Mouse (Mus musculus) right cerebral cortex, adult 18-20 months (tissue): ENCODE measurements at regions not wholly inside any gene's neighbourhood (a gene's known extent, or its start where the extent isn't known, plus 50 kb on each side); places are given as distances from the start of the nearest gene placed in this dataset.
A peak's percentile ranks its signal among the peaks of the same experiment; 100 is the strongest.
"Not testable (repeated sequence)": the region's sequence is repeated elsewhere in the genome, so short reads cannot be mapped to it uniquely, and the experiment has no call there.

Experiments used
- DNase-seq: peaks from one replicate; pipeline ENCODE4 v3.0.0; 2022; ENCODE audit warnings: mixed read lengths

GRCm38 (mm10) chr9:43524947-43525565, 214.4 kb downstream of the Trim29 start:
- no peak for DNase-seq

GRCm38 (mm10) chr9:43532187-43532586, 211.6 kb upstream of the Nectin1 start:
- DNase-seq = no peak

- DNase-seq = peak; percentile 68
These were observed 207.8 kb upstream of the Nectin1 start for GRCm38 (mm10) chr9:43535967-43536366.

GRCm38 (mm10) chr9:43537121-43537520, 206.7 kb upstream of the Nectin1 start:
- peak; percentile 84 for DNase-seq

GRCm38 (mm10) chr9:43540131-43540530, 203.7 kb upstream of the Nectin1 start:
- DNase-seq = no peak

- DNase-seq = no peak
These were observed 202.6 kb upstream of the Nectin1 start for GRCm38 (mm10) chr9:43541234-43541633.

- DNase-seq = no peak
These were observed 201.6 kb upstream of the Nectin1 start for GRCm38 (mm10) chr9:43542077-43542654.

GRCm38 (mm10) chr9:43545081-43545565, 198.7 kb upstream of the Nectin1 start:
- peak; percentile 83 for DNase-seq

- DNase-seq = peak; percentile 70
These were observed 194.9 kb upstream of the Nectin1 start for GRCm38 (mm10) chr9:43548883-43549282.

- no peak for DNase-seq
These were observed 194.5 kb upstream of the Nectin1 start for GRCm38 (mm10) chr9:43549293-43549692.

- DNase-seq = not testable (repeated sequence)
These were observed 191.0 kb upstream of the Nectin1 start for GRCm38 (mm10) chr9:43552758-43553157.

- DNase-seq = no peak
These were observed 181.8 kb upstream of the Nectin1 start for GRCm38 (mm10) chr9:43562016-43562415.

- no peak for DNase-seq
These were observed 179.4 kb upstream of the Nectin1 start for GRCm38 (mm10) chr9:43564239-43564906.

GRCm38 (mm10) chr9:43568851-43569250, 174.9 kb upstream of the Nectin1 start:
- DNase-seq = no peak

GRCm38 (mm10) chr9:43571086-43571485, 172.7 kb upstream of the Nectin1 start:
- DNase-seq = no peak

GRCm38 (mm10) chr9:43575659-43576058, 168.1 kb upstream of the Nectin1 start:
- no peak for DNase-seq

- no peak for DNase-seq
These were observed 163.1 kb upstream of the Nectin1 start for GRCm38 (mm10) chr9:43580653-43581052.

GRCm38 (mm10) chr9:43585616-43586015, 158.2 kb upstream of the Nectin1 start:
- DNase-seq = no peak

GRCm38 (mm10) chr9:43593236-43593635, 150.5 kb upstream of the Nectin1 start:
- peak; percentile 92 for DNase-seq

GRCm38 (mm10) chr9:43594814-43595213, 149.0 kb upstream of the Nectin1 start:
- DNase-seq = no peak

GRCm38 (mm10) chr9:43595461-43595860, 148.3 kb upstream of the Nectin1 start:
- DNase-seq = no peak

GRCm38 (mm10) chr9:43600396-43600795, 143.4 kb upstream of the Nectin1 start:
- DNase-seq = no peak

GRCm38 (mm10) chr9:43617632-43618031, 126.2 kb upstream of the Nectin1 start:
- no peak for DNase-seq

GRCm38 (mm10) chr9:43627558-43627957, 116.2 kb upstream of the Nectin1 start:
- peak; percentile 25 for DNase-seq
